Mouse (Mus musculus): Measurements from ENCODE around the gene Slc30a7. TPM values are rescaled to one million over a fixed set of nuclear protein-coding genes. Genes with fewer than 3 reads are reported as not detected.

Slc30a7 gene
- total RNA-seq, 2 experiments from 2014 or later, result 2.4 to 2.9 TPM

GRCm38 (mm10) chr3:115993025-115993424, 14.2 kb downstream of the Slc30a7 start:
- no peak for ATAC-seq (replicated peaks; ENCODE audit: low FRiP score, poor library complexity, severe bottlenecking)

GRCm38 (mm10) chr3:115992588-115992987, 14.6 kb downstream of the Slc30a7 start:
- no peak for ATAC-seq (replicated peaks; ENCODE audit: low FRiP score, poor library complexity, severe bottlenecking)

GRCm38 (mm10) chr3:115992103-115992502, 15.1 kb downstream of the Slc30a7 start:
- no peak for ATAC-seq (replicated peaks; ENCODE audit: low FRiP score, poor library complexity, severe bottlenecking)

GRCm38 (mm10) chr3:115985183-115985892, 21.9 kb downstream of the Slc30a7 start:
- ATAC-seq (replicated peaks; ENCODE audit: low FRiP score, poor library complexity, severe bottlenecking), result no peak

- ATAC-seq (replicated peaks; ENCODE audit: low FRiP score, poor library complexity, severe bottlenecking), result no peak
These were observed 22.6 kb downstream of the Slc30a7 start for GRCm38 (mm10) chr3:115984653-115985052.

GRCm38 (mm10) chr3:115983217-115983616, 24.0 kb downstream of the Slc30a7 start:
- ATAC-seq (replicated peaks; ENCODE audit: low FRiP score, poor library complexity, severe bottlenecking), result no peak

GRCm38 (mm10) chr3:115979000-115979399, 28.2 kb downstream of the Slc30a7 start:
- ATAC-seq (replicated peaks; ENCODE audit: low FRiP score, poor library complexity, severe bottlenecking), result no peak

- ATAC-seq (replicated peaks; ENCODE audit: low FRiP score, poor library complexity, severe bottlenecking), result no peak
These were observed 32.2 kb downstream of the Slc30a7 start for GRCm38 (mm10) chr3:115974995-115975394.

- ATAC-seq (replicated peaks; ENCODE audit: low FRiP score, poor library complexity, severe bottlenecking), result no peak
These were observed 33.0 kb downstream of the Slc30a7 start for GRCm38 (mm10) chr3:115974228-115974627.

GRCm38 (mm10) chr3:115971891-115972646, 35.1 kb downstream of the Slc30a7 start:
- no peak for ATAC-seq (replicated peaks; ENCODE audit: low FRiP score, poor library complexity, severe bottlenecking)

- ATAC-seq (replicated peaks; ENCODE audit: low FRiP score, poor library complexity, severe bottlenecking), result no peak
These were observed 36.0 kb downstream of the Slc30a7 start for GRCm38 (mm10) chr3:115971045-115971785.

GRCm38 (mm10) chr3:115968745-115969530, 38.3 kb downstream of the Slc30a7 start:
- no peak for ATAC-seq (replicated peaks; ENCODE audit: low FRiP score, poor library complexity, severe bottlenecking)

GRCm38 (mm10) chr3:115964071-115964470, 43.1 kb downstream of the Slc30a7 start:
- no peak for ATAC-seq (replicated peaks; ENCODE audit: low FRiP score, poor library complexity, severe bottlenecking)

- ATAC-seq (replicated peaks; ENCODE audit: low FRiP score, poor library complexity, severe bottlenecking), result no peak
These were observed 43.6 kb downstream of the Slc30a7 start for GRCm38 (mm10) chr3:115963597-115963996.

GRCm38 (mm10) chr3:115962028-115962415, 45.2 kb downstream of the Slc30a7 start:
- no peak for ATAC-seq (replicated peaks; ENCODE audit: low FRiP score, poor library complexity, severe bottlenecking)

- ATAC-seq (replicated peaks; ENCODE audit: low FRiP score, poor library complexity, severe bottlenecking), result no peak
These were observed 45.7 kb downstream of the Slc30a7 start for GRCm38 (mm10) chr3:115961311-115962027.

GRCm38 (mm10) chr3:115957223-115957622, 50.0 kb downstream of the Slc30a7 start:
- no peak for ATAC-seq (replicated peaks; ENCODE audit: low FRiP score, poor library complexity, severe bottlenecking)

GRCm38 (mm10) chr3:115953088-115953487, 54.1 kb downstream of the Slc30a7 start:
- no peak for ATAC-seq (replicated peaks; ENCODE audit: low FRiP score, poor library complexity, severe bottlenecking)

- no peak for ATAC-seq (replicated peaks; ENCODE audit: low FRiP score, poor library complexity, severe bottlenecking)
These were observed 54.9 kb downstream of the Slc30a7 start for GRCm38 (mm10) chr3:115952356-115952755.

All from erythroid progenitor cell, adult 5-6 weeks (primary cell).